Mouse (Mus musculus): ENCODE data around the gene Hcst. TPM values are rescaled to one million over a fixed set of nuclear protein-coding genes. Genes with fewer than 3 reads are reported as not detected.
A peak's percentile ranks its signal among the peaks of the same experiment; 100 is the strongest.

Gene Hcst
- polyA plus RNA-seq, 1 experiment from 2014 or later = 1.9 TPM

- Histone ChIP-seq H3K27ac (ENCODE audit: low read length) (0 out of 2 replicates have a peak overlapping the region, but pooled peaks have one; percentile 34), H3K4me1 (ENCODE audit: control insufficient read depth, insufficient read depth, low read length) (peaks cover 4% of the 10 kb centered on the region), H3K9ac (ENCODE audit: low read length) (peak overlapping the region; percentile 80), H3K27me3 (ENCODE audit: control insufficient read depth, insufficient read depth, low read length) (no peaks in the 10 kb centered on the region), H3K4me2 (ENCODE audit: low read depth, low read length) (peak overlapping the region; percentile 70), H3K9me3 (replicated peaks; ENCODE audit: control insufficient read depth, low read length) (no peaks in the 10 kb centered on the region), H3K4me3 (replicated peaks; ENCODE audit: low read length) (peak overlapping the region; percentile 60), H3K36me3 (ENCODE audit: control insufficient read depth, insufficient read depth, low read length) (no peaks in the 10 kb centered on the region)
- peak; percentile 99 for ATAC-seq (ENCODE audit: insufficient read depth, low FRiP score)
- WGBS = under 1% methylated on average over 21 of the region's 21 CpGs
Measured at GRCm38 (mm10) chr7:30373501-30373962, 46.1 kb downstream of the Hcst start.

Other genes starting within 250 kb of the Hcst start
- 12.8 and 25.0 TPM in 2 replicates for gene Cox7a1, start 235.7 kb downstream of the Hcst start, polyA plus RNA-seq (2015; fragmentation: Nextera tagmentation; extraction: Ambion mirVana)
- 90.0 and 98.5 TPM in 2 replicates for gene Capns1, start 221.0 kb downstream of the Hcst start, polyA plus RNA-seq (2015; fragmentation: Nextera tagmentation; extraction: Ambion mirVana)
- gene Polr2i, start 187.9 kb downstream of the Hcst start, polyA plus RNA-seq (2015; fragmentation: Nextera tagmentation; extraction: Ambion mirVana) = 111 and 116 TPM in 2 replicates
- 148 and 151 TPM in 2 replicates for gene Tbcb, start 187.6 kb downstream of the Hcst start, polyA plus RNA-seq (2015; fragmentation: Nextera tagmentation; extraction: Ambion mirVana)
- gene Ovol3, start 184.1 kb downstream of the Hcst start, polyA plus RNA-seq (2015; fragmentation: Nextera tagmentation; extraction: Ambion mirVana) = 0.19 TPM in 1 of 2 replicates, not detected in the other
- gene Thap8, start 139.8 kb downstream of the Hcst start, polyA plus RNA-seq (2015; fragmentation: Nextera tagmentation; extraction: Ambion mirVana) = 0.25 and 0.53 TPM in 2 replicates
- gene Wdr62, start 139.4 kb downstream of the Hcst start, polyA plus RNA-seq (2015; fragmentation: Nextera tagmentation; extraction: Ambion mirVana) = 7.1 and 7.3 TPM in 2 replicates
- 21.4 and 22.6 TPM in 2 replicates for gene Clip3, start 128.1 kb downstream of the Hcst start, polyA plus RNA-seq (2015; fragmentation: Nextera tagmentation; extraction: Ambion mirVana)
- gene Alkbh6, start 111.1 kb downstream of the Hcst start, polyA plus RNA-seq (2015; fragmentation: Nextera tagmentation; extraction: Ambion mirVana) = 64.4 and 64.7 TPM in 2 replicates
- gene Syne4, start 105.0 kb downstream of the Hcst start, polyA plus RNA-seq (2015; fragmentation: Nextera tagmentation; extraction: Ambion mirVana) = 54.0 and 54.3 TPM in 2 replicates
- gene E130208F15Rik, start 98.1 kb downstream of the Hcst start, polyA plus RNA-seq (2015; fragmentation: Nextera tagmentation; extraction: Ambion mirVana) = 1.2 TPM in 1 of 2 replicates, not detected in the other
- 12.1 and 14.6 TPM in 2 replicates for gene Sdhaf1, start 96.0 kb downstream of the Hcst start, polyA plus RNA-seq (2015; fragmentation: Nextera tagmentation; extraction: Ambion mirVana)
- gene Lrfn3, start 57.1 kb downstream of the Hcst start, polyA plus RNA-seq (2015; fragmentation: Nextera tagmentation; extraction: Ambion mirVana) = 4.0 and 4.6 TPM in 2 replicates
- 71.0 and 75.8 TPM in 2 replicates for gene Tyrobp, start 6.1 kb downstream of the Hcst start, polyA plus RNA-seq (2015; fragmentation: Nextera tagmentation; extraction: Ambion mirVana)
- gene Nfkbid, start 1.9 kb upstream of the Hcst start, polyA plus RNA-seq (2015; fragmentation: Nextera tagmentation; extraction: Ambion mirVana) = 1.5 and 2.0 TPM in 2 replicates
- 29.2 and 33.0 TPM in 2 replicates for gene Aplp1, start 25.7 kb upstream of the Hcst start, polyA plus RNA-seq (2015; fragmentation: Nextera tagmentation; extraction: Ambion mirVana)
- 1.4 and 1.9 TPM in 2 replicates for gene Kirrel2, start 37.8 kb upstream of the Hcst start, polyA plus RNA-seq (2015; fragmentation: Nextera tagmentation; extraction: Ambion mirVana)
- 3.4 and 4.2 TPM in 2 replicates for gene Nphs1, start 38.5 kb upstream of the Hcst start, polyA plus RNA-seq (2015; fragmentation: Nextera tagmentation; extraction: Ambion mirVana)
- 3.6 and 4.0 TPM in 2 replicates for gene Prodh2, start 73.8 kb upstream of the Hcst start, polyA plus RNA-seq (2015; fragmentation: Nextera tagmentation; extraction: Ambion mirVana)
- 5.6 and 5.7 TPM in 2 replicates for gene Arhgap33, start 115.2 kb upstream of the Hcst start, polyA plus RNA-seq (2015; fragmentation: Nextera tagmentation; extraction: Ambion mirVana)
- gene Hspb6, start 132.3 kb upstream of the Hcst start, polyA plus RNA-seq (2015; fragmentation: Nextera tagmentation; extraction: Ambion mirVana) = 69.8 and 72.4 TPM in 2 replicates
- gene Proser3, start 132.4 kb upstream of the Hcst start, polyA plus RNA-seq (2015; fragmentation: Nextera tagmentation; extraction: Ambion mirVana) = 10.3 and 12.6 TPM in 2 replicates
- gene Lin37, start 140.0 kb upstream of the Hcst start, polyA plus RNA-seq (2015; fragmentation: Nextera tagmentation; extraction: Ambion mirVana) = 53.8 and 58.5 TPM in 2 replicates
- 73.4 and 80.7 TPM in 2 replicates for gene U2af1l4, start 143.4 kb upstream of the Hcst start, polyA plus RNA-seq (2015; fragmentation: Nextera tagmentation; extraction: Ambion mirVana)
- gene Gm49396, start 143.5 kb upstream of the Hcst start, polyA plus RNA-seq (2015; fragmentation: Nextera tagmentation; extraction: Ambion mirVana) = 12.6 and 14.6 TPM in 2 replicates
- gene Psenen, start 143.8 kb upstream of the Hcst start, polyA plus RNA-seq (2015; fragmentation: Nextera tagmentation; extraction: Ambion mirVana) = 137 and 156 TPM in 2 replicates
- 3.6 and 4.1 TPM in 2 replicates for gene Igflr1, start 145.6 kb upstream of the Hcst start, polyA plus RNA-seq (2015; fragmentation: Nextera tagmentation; extraction: Ambion mirVana)
- 6.5 and 7.9 TPM in 2 replicates for gene Kmt2b, start 168.9 kb upstream of the Hcst start, polyA plus RNA-seq (2015; fragmentation: Nextera tagmentation; extraction: Ambion mirVana)
- gene Zbtb32, start 179.1 kb upstream of the Hcst start, polyA plus RNA-seq (2015; fragmentation: Nextera tagmentation; extraction: Ambion mirVana) = 1.3 and 1.4 TPM in 2 replicates
- 4.7 and 9.5 TPM in 2 replicates for gene Upk1a, start 193.0 kb upstream of the Hcst start, polyA plus RNA-seq (2015; fragmentation: Nextera tagmentation; extraction: Ambion mirVana)
- gene Cox6b1, start 206.3 kb upstream of the Hcst start, polyA plus RNA-seq (2015; fragmentation: Nextera tagmentation; extraction: Ambion mirVana) = 1,000 and 1,051 TPM in 2 replicates
- 0.13 TPM in 1 of 2 replicates, not detected in the other for gene Etv2, start 216.0 kb upstream of the Hcst start, polyA plus RNA-seq (2015; fragmentation: Nextera tagmentation; extraction: Ambion mirVana)
- gene Rbm42, start 230.5 kb upstream of the Hcst start, polyA plus RNA-seq (2015; fragmentation: Nextera tagmentation; extraction: Ambion mirVana) = 78.5 and 83.7 TPM in 2 replicates
- gene Haus5, start 245.1 kb upstream of the Hcst start, polyA plus RNA-seq (2015; fragmentation: Nextera tagmentation; extraction: Ambion mirVana) = 36.9 and 41.7 TPM in 2 replicates

Data from stomach, embryonic 16.5 days (tissue).